Mouse (Mus musculus) midbrain, embryonic 11.5 days (tissue): ENCODE measurements at regions not wholly inside any gene's neighbourhood (a gene's known extent, or its start where the extent isn't known, plus 50 kb on each side); places are given as distances from the start of the nearest gene placed in this dataset.

Experiments
- ATAC-seq: fragments of 200-750 bp; cut with Nextera tagmentation; 2 replicates; pipeline ENCODE4 v1.8.0; 2017; ENCODE audit warnings: moderate TSS enrichment, moderate library complexity; ENCODE audit not compliant: low FRiP score
- DNase-seq: peaks from one replicate; pipeline ENCODE4 v3.0.0; 2015; ENCODE audit warnings: low spot score; ENCODE audit errors: missing footprints
- H3K27ac ChIP-seq: fragments of 300-500 bp; sonication (generic); 2 replicates; pipeline ENCODE4 v1.5.1; 2014; ENCODE audit warnings: low read depth, low read length
- H3K27me3 ChIP-seq: fragments of 300-500 bp; sonication (generic); 2 replicates; pipeline ENCODE4 v1.6.1; 2014; ENCODE audit warnings: mild to moderate bottlenecking, low read length, moderate library complexity, mixed read lengths; ENCODE audit not compliant: control insufficient read depth, insufficient read depth
- H3K36me3 ChIP-seq: fragments of 300-500 bp; sonication (generic); 2 replicates; pipeline ENCODE4 v1.6.1; 2014; ENCODE audit warnings: mild to moderate bottlenecking, low read length, moderate library complexity, mixed read lengths; ENCODE audit not compliant: control insufficient read depth, insufficient read depth
- H3K4me1 ChIP-seq: fragments of 300-500 bp; sonication (generic); 2 replicates; pipeline ENCODE4 v1.6.1; 2014; ENCODE audit warnings: low read length; ENCODE audit not compliant: control insufficient read depth, insufficient read depth
- H3K4me2 ChIP-seq: fragments of 300-500 bp; sonication (generic); 2 replicates; pipeline ENCODE4 v1.6.1; 2014; ENCODE audit warnings: mild to moderate bottlenecking, moderate library complexity
- H3K4me3 ChIP-seq: fragments of 300-500 bp; sonication (generic); 2 replicates; pipeline ENCODE4 v1.5.1; 2014; ENCODE audit warnings: low read depth, low read length
- H3K9ac ChIP-seq: fragments of 300-500 bp; sonication (generic); 2 replicates; pipeline ENCODE4 v1.6.1; 2014; ENCODE audit warnings: low read length
- H3K9me3 ChIP-seq: fragments of 300-500 bp; sonication (generic); 2 replicates; pipeline ENCODE4 v1.6.1; 2016; ENCODE audit warnings: low read length; ENCODE audit not compliant: control insufficient read depth
- WGBS: fragments of 180-500 bp; shearing (Covaris S2); extraction: QIAGEN DNeasy Blood & Tissue Kit; methylation state at CpG from one replicate; pipeline ENCODE4 v1.1.7; 2014; 5-methylcytosine and 5-hydroxymethylcytosine counted together

GRCm38 (mm10) chr11:117538732-117539131, 54.6 kb downstream of the Gm11733 start:
- no peaks in the 10 kb centered on the region for H3K27me3 ChIP-seq
- H3K4me3 ChIP-seq, result no peak overlapping the region

DNA sequence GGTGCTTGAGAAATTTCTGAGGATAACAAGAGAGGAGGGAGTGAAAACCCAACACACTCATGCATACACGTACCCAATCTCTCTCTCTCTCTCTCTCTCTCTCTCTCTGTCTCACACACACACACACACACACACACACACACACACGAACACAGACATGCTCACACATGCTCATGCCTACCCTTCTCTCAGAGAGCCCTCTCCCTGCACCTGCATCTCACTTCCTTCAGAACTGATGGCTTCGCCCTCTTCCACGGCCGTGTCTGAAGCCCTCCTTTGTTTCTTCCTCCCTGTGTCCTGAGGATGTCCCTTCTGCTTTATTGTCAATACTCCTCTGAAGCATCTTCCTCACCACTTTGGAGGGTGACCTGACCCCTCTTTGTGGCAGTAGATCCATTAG, 56.4 kb downstream of the Gm11733 start:
- no peak overlapping the region for H3K4me2 ChIP-seq

More at GRCm38 (mm10) chr11:117538732-117539131, 54.6 kb downstream of the Gm11733 start:
- Histone ChIP-seq H3K36me3 (no peaks in the 10 kb centered on the region), H3K27ac (no peak overlapping the region), H3K9ac (no peak overlapping the region), H3K9me3 (no peaks in the 10 kb centered on the region), H3K4me1 (peaks cover 26% of the 10 kb centered on the region), H3K4me2 (no peak overlapping the region)
- DNase-seq, result no peak
- 88% methylated on average over 5 of the region's 5 CpGs for WGBS
- ATAC-seq, result no peak

DNA sequence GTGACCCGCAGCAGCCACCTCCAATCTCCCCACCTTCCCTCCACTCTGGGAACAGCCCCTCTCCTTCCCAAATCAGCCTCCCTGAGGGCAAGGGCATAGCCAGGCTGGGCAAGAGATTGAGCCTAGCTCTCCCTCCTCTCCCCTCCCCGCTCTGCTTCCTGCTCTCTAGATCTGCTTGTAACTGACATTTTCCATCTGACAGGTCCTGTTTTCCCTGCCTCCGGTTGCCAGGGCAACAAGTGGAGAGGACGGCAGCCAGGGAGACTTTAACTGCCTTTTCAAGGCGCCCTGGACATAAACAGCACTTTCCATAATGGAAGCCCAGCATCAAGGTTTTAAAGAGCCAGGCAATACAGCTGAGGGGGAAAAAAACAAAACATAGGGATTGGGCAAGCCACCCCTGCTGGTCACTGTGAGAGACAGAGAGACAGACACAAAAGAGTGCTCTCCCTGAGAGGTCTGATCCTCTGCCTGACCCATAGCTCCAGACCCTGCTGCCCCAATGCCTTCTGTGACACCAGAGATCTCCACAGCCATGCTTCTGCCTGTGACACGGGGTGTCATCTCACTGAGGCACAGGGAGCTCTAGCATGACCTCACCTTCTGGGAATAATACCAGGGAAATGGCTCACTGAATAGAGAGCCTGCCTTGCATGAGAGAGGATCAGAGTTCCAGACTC, 57.2 kb downstream of the Gm11733 start:
- no peaks in the 10 kb centered on the region for H3K27me3 ChIP-seq
- H3K4me1 ChIP-seq, result peaks cover 24% of the 10 kb centered on the region
- no peak overlapping the region for H3K4me2 ChIP-seq
- no peak overlapping the region for H3K4me3 ChIP-seq
- peak; percentile 69 for ATAC-seq
- no peaks in the 10 kb centered on the region for H3K9me3 ChIP-seq
- no peaks in the 10 kb centered on the region for H3K36me3 ChIP-seq
- H3K27ac ChIP-seq, result peak overlapping the region; percentile 31
- H3K9ac ChIP-seq, result no peak overlapping the region
- DNase-seq, result peak; percentile 89
- 4% methylated on average over 6 of the region's 6 CpGs for WGBS

More for the DNA sequence above, 56.4 kb downstream of the Gm11733 start:
- Histone ChIP-seq H3K9me3 (no peaks in the 10 kb centered on the region), H3K27ac (no peak overlapping the region), H3K9ac (no peak overlapping the region), H3K27me3 (no peaks in the 10 kb centered on the region), H3K36me3 (no peaks in the 10 kb centered on the region), H3K4me3 (no peak overlapping the region), H3K4me1 (peaks cover 24% of the 10 kb centered on the region)
- DNase-seq (no peak), ATAC-seq (0 out of 2 replicates have a peak, but pooled peaks have one; percentile 20)
- WGBS, result 32% methylated on average over 5 of the region's 5 CpGs

GRCm38 (mm10) chr11:117543191-117543590, 59.0 kb downstream of the Gm11733 start:
- no peak overlapping the region for H3K27ac ChIP-seq
- no peak overlapping the region for H3K9ac ChIP-seq
- H3K36me3 ChIP-seq, result no peaks in the 10 kb centered on the region
- no peak for ATAC-seq
- no peak overlapping the region for H3K4me3 ChIP-seq
- WGBS, result 28% methylated on average over 6 of the region's 6 CpGs
- peaks cover 20% of the 10 kb centered on the region for H3K4me1 ChIP-seq
- no peaks in the 10 kb centered on the region for H3K9me3 ChIP-seq
- no peaks in the 10 kb centered on the region for H3K27me3 ChIP-seq
- no peak overlapping the region for H3K4me2 ChIP-seq
- DNase-seq, result no peak

DNA sequence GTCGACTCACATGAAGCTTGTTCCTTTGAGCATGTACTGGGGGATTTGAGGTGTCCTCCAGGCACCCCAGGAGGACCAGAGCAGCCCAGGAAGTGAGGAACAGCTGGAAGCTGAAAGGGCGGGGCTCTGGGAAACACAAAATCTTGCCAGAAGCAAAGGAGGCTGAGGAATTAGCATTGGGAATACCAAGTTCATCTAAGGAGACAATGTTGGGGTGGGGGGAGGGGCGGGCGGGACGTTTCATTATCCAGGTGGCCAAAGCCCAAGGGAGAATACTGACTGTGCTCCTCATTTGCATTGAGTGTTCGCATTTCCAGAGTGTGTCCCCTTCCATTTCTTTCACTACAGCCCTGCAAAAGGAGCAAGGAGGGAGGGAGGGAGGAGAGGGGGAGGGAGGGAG, 60.3 kb downstream of the Gm11733 start:
- Histone ChIP-seq H3K4me2 (no peak overlapping the region), H3K4me3 (no peak overlapping the region), H3K27me3 (no peaks in the 10 kb centered on the region), H3K4me1 (peaks cover 20% of the 10 kb centered on the region), H3K27ac (no peak overlapping the region), H3K9ac (no peak overlapping the region), H3K9me3 (no peaks in the 10 kb centered on the region), H3K36me3 (no peaks in the 10 kb centered on the region)
- ATAC-seq (no peak), DNase-seq (no peak)
- WGBS, result 41% methylated on average over 6 of the region's 6 CpGs

- 69% methylated on average over 3 of the region's 3 CpGs for WGBS
- H3K4me3 ChIP-seq, result no peak overlapping the region
- no peaks in the 10 kb centered on the region for H3K9me3 ChIP-seq
- no peak for ATAC-seq
- no peak overlapping the region for H3K27ac ChIP-seq
- DNase-seq, result no peak
- H3K4me1 ChIP-seq, result peaks cover 20% of the 10 kb centered on the region
- no peak overlapping the region for H3K4me2 ChIP-seq
- H3K27me3 ChIP-seq, result no peaks in the 10 kb centered on the region
- no peak overlapping the region for H3K9ac ChIP-seq
- H3K36me3 ChIP-seq, result no peaks in the 10 kb centered on the region
Measured at GRCm38 (mm10) chr11:117544926-117545325, 60.8 kb downstream of the Gm11733 start.

- no peak overlapping the region for H3K27ac ChIP-seq
- H3K4me1 ChIP-seq, result no peaks in the 10 kb centered on the region
- no peak overlapping the region for H3K4me3 ChIP-seq
- H3K4me2 ChIP-seq, result no peak overlapping the region
- H3K36me3 ChIP-seq, result no peaks in the 10 kb centered on the region
- no peaks in the 10 kb centered on the region for H3K27me3 ChIP-seq
- H3K9me3 ChIP-seq, result no peaks in the 10 kb centered on the region
- DNase-seq (no peak), ATAC-seq (no peak)
- 98% methylated on average over 5 of the region's 5 CpGs for WGBS
- H3K9ac ChIP-seq, result no peak overlapping the region
Measured at GRCm38 (mm10) chr11:117551926-117552325, 67.8 kb downstream of the Gm11733 start.

DNA sequence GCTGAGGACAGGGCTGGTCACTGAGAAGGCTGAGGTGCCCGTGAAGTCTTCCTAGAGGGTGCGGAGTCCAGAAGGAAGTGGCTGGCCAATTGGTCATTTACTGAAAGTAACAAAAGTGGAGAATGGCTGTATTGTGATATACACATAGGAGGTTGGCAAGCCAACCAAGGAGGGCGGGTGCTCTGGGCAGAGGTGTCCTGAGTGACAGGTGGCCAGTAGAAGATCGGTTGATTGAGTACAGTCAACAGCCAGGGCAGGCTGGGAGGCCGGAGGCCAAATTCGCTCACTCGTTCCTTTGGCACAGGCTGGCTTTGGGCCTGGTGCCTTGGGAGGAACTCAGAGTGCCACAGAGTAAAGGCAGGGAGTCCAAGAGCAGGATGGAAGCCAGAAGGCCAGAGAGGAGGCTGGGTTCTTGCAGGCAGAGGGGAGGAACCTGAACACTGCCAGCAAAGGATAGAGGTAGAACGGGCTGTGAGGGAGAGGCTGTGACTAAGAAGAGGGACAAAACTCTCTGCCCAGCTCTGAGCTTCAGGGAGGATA, 68.3 kb downstream of the Gm11733 start:
- no peak overlapping the region for H3K4me3 ChIP-seq
- no peaks in the 10 kb centered on the region for H3K27me3 ChIP-seq
- no peaks in the 10 kb centered on the region for H3K9me3 ChIP-seq
- ATAC-seq (no peak), DNase-seq (no peak)
- H3K27ac ChIP-seq, result no peak overlapping the region
- H3K9ac ChIP-seq, result no peak overlapping the region
- no peaks in the 10 kb centered on the region for H3K4me1 ChIP-seq
- H3K36me3 ChIP-seq, result no peaks in the 10 kb centered on the region
- WGBS, result 90% methylated on average over 8 of the region's 8 CpGs
- no peak overlapping the region for H3K4me2 ChIP-seq

DNA sequence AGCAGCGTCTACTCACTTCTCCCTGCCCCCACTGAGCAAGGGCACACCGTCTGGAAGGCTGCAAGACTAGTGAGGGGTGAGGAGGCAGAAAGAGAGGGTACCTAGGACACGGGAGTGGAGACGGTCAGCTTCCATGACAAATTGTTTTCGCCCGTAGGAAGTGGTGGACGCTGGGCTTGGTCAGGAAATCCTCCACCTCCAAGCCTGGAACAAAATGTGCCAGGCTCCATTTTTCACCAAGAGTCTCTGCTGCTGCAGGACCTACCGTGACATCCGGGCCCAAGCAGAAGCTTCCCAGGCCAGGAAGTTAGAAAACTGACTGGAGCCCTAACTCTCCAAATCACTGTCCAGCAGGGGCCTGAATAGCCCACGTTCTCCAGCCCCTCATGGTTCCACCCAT, 69.9 kb downstream of the Gm11733 start:
- Histone ChIP-seq H3K4me2 (no peak overlapping the region), H3K9ac (no peak overlapping the region), H3K27me3 (no peaks in the 10 kb centered on the region), H3K27ac (no peak overlapping the region), H3K4me1 (no peaks in the 10 kb centered on the region), H3K4me3 (no peak overlapping the region), H3K36me3 (no peaks in the 10 kb centered on the region), H3K9me3 (no peaks in the 10 kb centered on the region)
- ATAC-seq, result no peak
- no peak for DNase-seq
- WGBS, result 65% methylated on average over 10 of the region's 10 CpGs
